Mouse (Mus musculus) kidney, adult 18-20 months (tissue): ENCODE results near the gene Dus1l.
A peak's percentile ranks its signal among the peaks of the same experiment; 100 is the strongest.
"Not testable (repeated sequence)": the region's sequence is repeated elsewhere in the genome, so short reads cannot be mapped to it uniquely, and the experiment has no call there.

Experiments
- DNase-seq: peaks from one replicate; pipeline ENCODE4 v3.0.0; 2021

The Dus1l gene

DNA sequence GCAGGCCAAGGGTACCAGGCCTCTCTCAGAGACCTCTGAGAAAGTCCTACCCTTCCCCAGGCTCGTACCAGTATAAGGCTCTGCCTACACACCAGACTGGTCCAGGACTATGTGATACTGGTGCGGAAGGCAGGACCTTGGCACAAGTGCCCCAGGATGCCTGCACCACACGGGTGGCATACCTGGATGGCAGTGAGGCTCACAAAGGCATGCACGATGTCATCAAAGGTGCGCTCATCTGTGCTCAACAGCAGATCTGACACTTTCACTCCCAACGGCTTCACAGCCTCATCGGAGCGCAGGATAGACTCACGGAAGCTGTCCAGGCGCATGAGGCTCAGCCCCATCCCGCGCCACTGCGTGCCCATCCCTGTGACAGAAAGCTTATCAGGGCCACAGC is 22.0 kb upstream of the Dus1l start:
- no peak for DNase-seq

DNA sequence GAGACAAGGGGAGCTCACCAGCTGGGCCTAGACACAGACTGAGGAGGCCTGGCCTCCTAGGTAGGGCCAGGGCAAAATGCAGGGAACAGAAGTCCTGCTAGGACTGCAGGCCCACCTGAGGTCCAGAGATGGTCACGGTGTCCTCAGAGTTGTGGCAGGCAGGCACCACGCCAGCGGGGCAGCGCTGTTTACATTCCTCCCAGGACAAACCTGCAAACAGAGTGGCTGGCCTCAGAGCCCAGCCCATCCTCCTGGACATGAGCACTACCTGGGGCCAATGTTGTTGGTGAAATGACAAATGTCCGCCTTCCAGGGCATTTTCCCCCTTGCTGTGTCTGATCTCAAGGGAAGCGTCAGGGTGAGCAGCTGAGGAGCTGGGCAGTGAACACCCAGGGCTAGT is 21.2 kb upstream of the Dus1l start:
- DNase-seq = no peak

DNA sequence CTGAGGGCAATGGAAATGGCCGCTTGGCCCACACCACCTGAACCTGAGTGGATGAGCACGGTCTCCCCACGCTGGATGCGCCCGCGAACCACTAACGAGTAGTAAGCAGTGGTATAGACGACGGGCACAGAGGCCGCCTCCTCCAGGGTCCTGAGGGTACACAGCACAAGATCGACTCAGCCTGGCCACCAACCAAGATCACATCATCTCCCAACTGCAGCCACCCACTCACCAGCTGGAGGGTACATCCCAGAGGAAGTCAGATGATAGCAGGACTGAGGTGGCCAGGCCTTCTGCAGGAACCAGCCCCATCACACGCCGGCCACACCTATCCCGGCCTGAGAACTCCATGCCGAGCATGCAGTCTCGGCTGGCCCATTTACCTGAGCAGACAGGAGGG is 15.9 kb upstream of the Dus1l start:
- DNase-seq = no peak

- DNase-seq = no peak
Observed at GRCm38 (mm10) chr11:120808010-120808409, 11.8 kb upstream of the Dus1l start.

DNA sequence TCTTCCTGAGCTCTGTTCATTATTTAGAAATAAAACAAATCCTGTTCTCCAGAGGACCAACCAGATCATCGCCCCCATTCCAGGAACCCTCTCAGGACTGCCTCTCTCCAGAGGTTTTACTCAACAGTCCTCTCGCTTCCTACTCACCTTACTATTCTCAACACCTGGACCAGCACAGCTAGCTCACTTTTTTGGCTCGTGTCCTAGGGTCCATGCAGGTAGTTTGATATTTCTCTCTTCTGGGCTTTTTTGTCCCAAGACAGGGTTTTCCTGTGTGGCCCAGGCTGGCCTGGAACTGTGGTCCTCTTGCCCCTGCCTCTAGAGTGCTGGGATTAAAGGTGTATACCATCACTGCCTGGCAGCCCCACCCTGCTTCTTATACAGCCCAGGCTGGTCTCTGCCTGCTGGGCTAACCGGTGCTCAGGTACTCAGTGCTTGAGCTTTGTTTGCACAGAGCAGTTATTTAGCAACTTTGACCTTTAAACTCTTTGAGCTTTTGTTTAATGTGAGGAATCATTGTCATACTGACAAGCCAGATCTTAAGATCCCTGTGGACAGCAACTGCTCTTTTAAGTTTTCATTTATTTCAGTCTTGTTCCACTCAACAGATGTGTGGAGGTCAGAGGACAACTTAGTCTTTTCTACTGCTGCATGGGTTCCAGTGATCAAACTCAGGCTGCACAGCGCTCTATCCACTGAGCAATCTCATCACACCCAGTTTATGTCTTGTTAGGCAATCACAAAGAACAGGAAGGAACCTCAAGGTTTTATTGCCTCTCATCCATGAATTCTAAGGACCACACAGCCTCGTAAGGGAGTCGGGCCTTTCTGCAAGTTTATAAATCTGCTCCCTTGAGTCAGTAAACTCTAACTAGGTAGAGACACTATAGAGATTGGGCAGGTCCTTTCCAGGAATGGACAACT is 9.4 kb upstream of the Dus1l start:
- no peak for DNase-seq

DNA sequence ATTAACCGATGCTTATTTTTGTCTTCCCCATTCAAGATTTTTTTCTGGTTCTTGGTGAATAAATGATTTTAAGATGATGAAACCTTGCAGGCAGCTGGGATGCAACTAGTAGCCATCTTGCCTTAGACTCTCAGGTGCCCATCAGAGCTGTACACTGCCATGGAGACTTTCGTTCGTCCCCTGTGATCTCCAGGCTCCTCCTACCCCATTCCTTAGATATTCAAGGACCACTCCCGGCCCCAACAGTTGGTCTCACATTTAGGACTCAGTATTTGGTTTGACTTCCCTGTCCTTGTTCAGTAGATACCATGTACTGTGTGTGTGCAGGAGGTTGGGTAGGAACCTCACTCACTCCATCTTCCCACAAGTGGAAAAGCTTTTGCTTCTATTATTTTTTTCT is 8.6 kb upstream of the Dus1l start:
- no peak for DNase-seq

GRCm38 (mm10) chr11:120804274-120804673 is 8.1 kb upstream of the Dus1l start:
- DNase-seq = no peak

DNA sequence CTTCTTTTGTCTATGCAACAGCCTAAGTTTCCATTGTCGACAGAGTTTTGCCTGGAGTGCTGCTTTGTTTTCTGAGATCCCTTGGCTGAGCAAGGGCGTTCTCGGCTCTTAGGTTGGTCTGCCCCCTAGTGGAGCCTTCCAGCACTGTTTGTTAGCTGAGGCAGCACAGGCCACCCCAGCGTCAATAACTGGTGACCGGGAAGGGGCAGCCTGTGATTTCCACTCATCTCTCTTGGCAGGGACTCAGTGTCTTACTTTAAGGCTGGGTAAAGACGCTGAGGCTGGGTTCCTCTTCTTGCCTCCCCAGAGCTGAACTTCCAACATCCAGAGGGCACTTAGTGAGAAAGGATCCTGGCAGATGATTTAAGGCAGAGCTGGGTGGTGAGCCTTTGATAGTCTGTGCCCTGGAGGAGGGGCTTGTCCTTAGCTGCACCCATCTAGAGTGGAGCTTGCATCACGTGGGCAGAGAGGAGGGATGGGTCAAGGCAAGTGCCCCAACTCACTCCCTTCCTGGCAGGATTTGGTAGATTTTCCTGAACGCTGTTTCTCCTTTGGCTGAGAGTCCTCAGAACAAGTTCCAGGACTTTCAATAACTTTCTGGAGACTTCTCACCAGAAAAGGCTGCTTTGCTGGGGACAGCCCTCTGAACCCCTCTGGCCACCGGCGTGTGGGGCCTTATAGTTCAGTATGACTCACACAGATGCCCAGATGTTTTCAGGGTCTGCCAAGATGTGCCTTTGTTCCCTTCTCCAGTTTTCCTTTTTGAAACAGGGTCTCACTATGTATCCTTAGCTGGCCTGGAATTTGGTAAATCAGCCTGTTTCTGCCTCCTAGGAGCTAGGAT is 4.1 kb upstream of the Dus1l start:
- peak; percentile 93 for DNase-seq

- no peak for DNase-seq
Observed at GRCm38 (mm10) chr11:120799316-120799890, 3.2 kb upstream of the Dus1l start.

- DNase-seq = no peak
Observed at GRCm38 (mm10) chr11:120798244-120798643, 2.0 kb upstream of the Dus1l start.

DNA sequence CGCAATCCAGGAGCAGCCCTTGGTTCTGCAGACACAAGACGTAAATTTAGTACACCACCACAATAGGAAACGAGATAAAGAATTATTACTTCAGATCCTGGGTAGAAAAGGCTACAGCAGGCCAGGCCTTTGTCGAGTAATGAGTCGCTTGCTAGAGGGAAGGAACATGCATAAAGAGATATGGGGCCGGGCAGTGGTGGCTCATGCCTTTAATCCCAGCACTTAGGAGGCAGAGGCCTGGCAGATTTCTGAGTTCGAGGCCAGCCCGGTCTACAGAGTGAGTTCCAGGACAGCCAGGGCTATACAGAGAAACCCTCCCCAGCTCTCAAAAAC is 377 bp upstream of the Dus1l start:
- DNase-seq = no peak

DNA sequence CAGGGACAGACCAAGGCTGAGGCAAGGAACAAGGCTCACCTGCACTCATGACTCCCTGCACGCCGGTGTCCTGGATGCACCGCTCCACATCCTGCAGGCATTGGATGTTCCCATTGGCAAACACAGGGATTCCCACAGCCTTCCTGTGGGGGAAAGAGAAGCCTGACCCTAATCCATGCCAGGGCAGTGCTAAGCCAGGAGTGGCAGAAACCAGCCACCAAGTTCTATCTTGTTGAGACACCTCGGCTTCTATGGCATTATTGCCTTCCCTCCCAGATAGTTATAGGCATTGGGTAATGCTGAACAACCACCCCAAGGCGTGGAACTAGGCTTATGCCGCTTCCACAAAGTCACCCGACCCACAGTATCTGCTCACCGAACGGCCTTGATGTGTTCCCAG is 3.6 kb downstream of the Dus1l start:
- no peak for DNase-seq

DNA sequence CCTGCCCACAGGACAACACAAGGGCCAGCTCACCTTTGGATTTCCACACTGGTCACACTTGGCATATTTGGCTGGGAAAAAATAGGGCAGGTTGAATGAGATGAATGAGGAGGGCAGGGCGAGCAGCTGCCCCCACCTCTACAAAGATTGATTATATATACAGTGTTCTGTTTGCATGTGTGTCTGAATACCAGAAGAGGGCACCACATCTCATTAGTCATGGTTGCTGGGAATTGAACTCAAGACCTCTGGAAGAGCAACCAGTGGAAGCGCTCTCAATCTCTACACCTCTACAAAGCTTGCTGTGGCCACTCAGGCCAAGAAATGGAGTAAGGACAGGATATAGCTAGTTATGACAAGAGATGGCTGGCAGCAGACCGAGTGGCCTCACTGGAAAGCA is 6.4 kb downstream of the Dus1l start:
- DNase-seq = no peak

- no peak for DNase-seq
Observed at GRCm38 (mm10) chr11:120789355-120789754, 6.8 kb downstream of the Dus1l start.

DNA sequence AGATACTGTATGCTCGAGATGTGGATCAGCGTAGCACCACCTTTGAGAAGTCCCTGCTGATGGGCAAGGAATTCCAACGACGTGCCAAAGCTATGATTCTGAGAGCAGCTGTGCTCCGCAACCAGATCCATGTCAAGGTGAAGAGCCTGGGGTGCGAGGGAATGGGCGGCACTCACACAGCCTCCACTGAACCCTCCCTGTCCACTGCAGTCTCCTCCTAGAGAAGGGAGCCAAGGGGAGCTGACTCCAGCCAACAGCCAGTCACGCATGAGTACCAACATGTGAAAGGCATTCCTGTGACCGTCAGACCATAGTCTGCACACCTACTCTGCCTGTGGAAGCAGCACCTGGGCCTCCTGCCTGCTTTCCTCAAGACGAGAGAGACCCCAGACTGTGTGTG is 7.7 kb downstream of the Dus1l start:
- peak; percentile 45 for DNase-seq

GRCm38 (mm10) chr11:120785145-120785544 is 11.1 kb downstream of the Dus1l start:
- DNase-seq = no peak

GRCm38 (mm10) chr11:120784064-120784791 is 12.0 kb downstream of the Dus1l start, which contains the start of the genes Rfng and Gps1:
Gene Rfng (minus strand): TSS chr11:120784207.
Gene Gps1 (plus strand): TSS chr11:120784272.
- peak; percentile 86 for DNase-seq

DNA sequence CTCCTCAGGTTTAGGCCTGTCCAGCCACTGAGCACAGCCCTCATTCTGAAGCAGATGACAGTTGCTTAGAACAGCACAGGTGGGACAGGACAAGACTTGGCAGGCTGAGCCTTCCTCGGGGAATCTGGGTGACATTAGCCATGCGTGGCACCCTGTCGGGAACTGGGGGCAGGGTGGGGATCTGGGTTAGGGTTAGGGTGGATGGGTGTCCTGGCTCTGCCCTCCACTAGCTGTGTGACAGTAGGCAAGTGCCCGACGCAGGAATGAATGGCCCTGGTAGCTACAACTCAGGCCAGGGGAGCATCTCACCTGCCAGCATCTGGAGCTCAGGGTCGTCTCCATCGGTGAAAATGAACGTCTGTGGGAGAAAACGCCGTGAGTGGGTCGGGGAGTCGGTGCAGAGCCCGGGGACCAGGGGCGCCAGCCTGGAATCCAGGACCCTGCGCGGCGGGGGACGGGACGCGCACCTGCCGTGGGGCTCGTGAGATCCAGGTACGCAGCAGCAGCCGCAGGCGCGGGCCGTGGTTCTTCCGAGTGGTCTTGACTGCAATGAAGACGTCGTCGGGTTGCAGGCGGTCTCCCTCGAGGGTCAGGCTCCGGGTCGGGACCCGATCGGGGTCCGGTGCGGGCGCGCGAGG is 12.7 kb downstream of the Dus1l start:
- peak; percentile 23 for DNase-seq

DNA sequence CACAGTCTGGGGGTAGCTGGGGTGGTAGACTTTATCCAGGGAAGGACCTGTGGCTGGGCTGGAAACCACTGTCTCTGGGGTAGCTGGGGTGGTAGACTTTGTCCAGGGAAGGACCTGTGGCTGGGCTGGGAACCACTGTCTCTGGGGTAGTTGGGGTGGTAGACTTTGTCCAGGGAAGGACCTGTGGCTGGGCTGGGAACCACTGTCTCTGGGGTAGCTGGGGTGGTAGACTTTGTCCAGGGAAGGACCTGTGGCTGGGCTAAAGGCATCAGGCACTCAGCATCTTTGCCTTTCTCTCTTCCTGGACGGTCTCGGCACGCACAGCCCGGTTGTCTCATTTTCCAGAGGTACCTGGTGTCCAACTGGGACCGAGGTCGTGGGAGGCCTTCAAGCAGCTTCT is 14.8 kb downstream of the Dus1l start:
- DNase-seq = not testable (repeated sequence)

- no peak for DNase-seq
Observed at GRCm38 (mm10) chr11:120779876-120780275, 16.3 kb downstream of the Dus1l start.

GRCm38 (mm10) chr11:120777123-120777522 is 19.1 kb downstream of the Dus1l start:
- no peak for DNase-seq

DNA sequence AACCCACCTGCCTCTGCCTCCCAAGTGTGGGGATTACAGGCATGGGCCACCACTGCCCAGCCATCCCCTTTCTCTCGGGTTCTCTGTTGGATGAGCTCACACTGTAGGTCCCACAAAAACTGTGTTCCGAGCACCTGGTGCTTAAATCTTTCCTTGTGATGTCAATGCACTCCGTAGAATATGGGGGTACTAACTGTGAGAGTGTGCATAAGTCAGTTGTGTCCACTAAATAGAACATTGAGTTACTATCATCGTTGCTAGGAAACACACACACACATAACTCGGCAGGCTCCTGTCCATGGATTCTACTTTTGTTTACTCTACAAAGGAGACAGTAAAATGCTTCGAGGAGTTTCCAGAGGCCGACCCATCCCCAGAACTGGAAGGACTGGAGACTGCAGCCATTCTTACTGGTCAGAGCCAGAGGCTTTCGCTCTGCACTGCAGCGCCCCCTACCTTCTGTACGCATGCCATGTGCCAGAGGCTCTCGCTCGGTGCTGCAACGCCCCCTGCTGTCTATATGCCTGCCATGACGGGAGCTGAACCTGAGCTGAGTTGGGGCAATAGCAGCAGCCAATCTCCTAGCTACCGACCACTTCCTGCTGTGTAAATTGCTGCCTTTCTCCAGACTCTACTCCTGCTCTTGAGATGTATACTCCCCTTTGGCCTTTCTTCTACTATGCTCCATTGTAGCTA is 20.3 kb downstream of the Dus1l start:
- DNase-seq = peak; percentile 95
